Mouse (Mus musculus): ENCODE data around the gene Kctd17. TPM values are rescaled to one million over a fixed set of nuclear protein-coding genes. Genes with fewer than 3 reads are reported as not detected.
A peak's percentile ranks its signal among the peaks of the same experiment; 100 is the strongest.

The Kctd17 gene
- polyA plus RNA-seq, 1 experiment from 2014 or later = 110 TPM

- no peak for ATAC-seq
- WGBS = 82% methylated on average over 8 of the region's 8 CpGs
Observed at GRCm38 (mm10) chr15:78395478-78395962, 32.8 kb upstream of the Kctd17 start, which contains the start of gene Tex33. Gene Tex33, minus strand, starts transcription at chr15:78395912.

GRCm38 (mm10) chr15:78401345-78401744, 27.0 kb upstream of the Kctd17 start:
- no peak overlapping the region for H3K9ac ChIP-seq (ENCODE audit: low read length)
- H3K27me3 ChIP-seq (replicated peaks; ENCODE audit: control insufficient read depth, insufficient read depth, low read length) = 0 out of 2 replicates have a peak, but pooled peaks cover 3% of the 10 kb centered on the region
- no peak overlapping the region for H3K4me3 ChIP-seq (ENCODE audit: low read depth, low read length)
- H3K9me3 ChIP-seq (replicated peaks; ENCODE audit: control insufficient read depth, low read length) = no peaks in the 10 kb centered on the region
- no peak for DNase-seq (ENCODE audit: low spot score)
- H3K4me1 ChIP-seq (ENCODE audit: control insufficient read depth, insufficient read depth, low read length) = peaks cover 14% of the 10 kb centered on the region
- ATAC-seq = no peak
- 81% methylated on average over 6 of the region's 6 CpGs for WGBS
- H3K36me3 ChIP-seq (ENCODE audit: control insufficient read depth, insufficient read depth, low read length) = no peaks in the 10 kb centered on the region
- H3K4me2 ChIP-seq (ENCODE audit: low read length) = no peak overlapping the region
- H3K27ac ChIP-seq (ENCODE audit: low read depth, low read length) = no peak overlapping the region

More at GRCm38 (mm10) chr15:78395478-78395962, 32.8 kb upstream of the Kctd17 start, which contains the start of gene Tex33:
- H3K36me3 ChIP-seq (ENCODE audit: control insufficient read depth, insufficient read depth, low read length) = no peaks in the 10 kb centered on the region
- no peak within 1 kb of the TSS for H3K4me3 ChIP-seq (ENCODE audit: low read depth, low read length)
- no peak within 1 kb of the TSS for H3K27ac ChIP-seq (ENCODE audit: low read depth, low read length)
- no peak for DNase-seq (ENCODE audit: low spot score)
- H3K27me3 ChIP-seq (replicated peaks; ENCODE audit: control insufficient read depth, insufficient read depth, low read length) = no peaks in the 10 kb centered on the region
- H3K4me2 ChIP-seq (ENCODE audit: low read length) = no peak within 1 kb of the TSS
- H3K9ac ChIP-seq (ENCODE audit: low read length) = no peak within 1 kb of the TSS
- H3K9me3 ChIP-seq (replicated peaks; ENCODE audit: control insufficient read depth, low read length) = no peaks in the 10 kb centered on the region
- H3K4me1 ChIP-seq (ENCODE audit: control insufficient read depth, insufficient read depth, low read length) = no peaks in the 10 kb centered on the region

GRCm38 (mm10) chr15:78401921-78402320, 26.4 kb upstream of the Kctd17 start:
- no peak overlapping the region for H3K9ac ChIP-seq (ENCODE audit: low read length)
- ATAC-seq = no peak
- DNase-seq (ENCODE audit: low spot score) = peak; percentile 39

GRCm38 (mm10) chr15:78402423-78402822, 25.9 kb upstream of the Kctd17 start:
- Histone ChIP-seq H3K27me3 (replicated peaks; ENCODE audit: control insufficient read depth, insufficient read depth, low read length) (0 out of 2 replicates have a peak, but pooled peaks cover 3% of the 10 kb centered on the region), H3K36me3 (ENCODE audit: control insufficient read depth, insufficient read depth, low read length) (no peaks in the 10 kb centered on the region), H3K4me1 (ENCODE audit: control insufficient read depth, insufficient read depth, low read length) (peaks cover 18% of the 10 kb centered on the region), H3K4me3 (ENCODE audit: low read depth, low read length) (no peak overlapping the region), H3K27ac (ENCODE audit: low read depth, low read length) (no peak overlapping the region), H3K9ac (ENCODE audit: low read length) (no peak overlapping the region), H3K4me2 (ENCODE audit: low read length) (no peak overlapping the region), H3K9me3 (replicated peaks; ENCODE audit: control insufficient read depth, low read length) (no peaks in the 10 kb centered on the region)
- ATAC-seq (no peak), DNase-seq (ENCODE audit: low spot score) (no peak)
- 70% methylated on average over 7 of the region's 7 CpGs for WGBS

More at GRCm38 (mm10) chr15:78401921-78402320, 26.4 kb upstream of the Kctd17 start:
- no peak overlapping the region for H3K4me3 ChIP-seq (ENCODE audit: low read depth, low read length)
- 58% methylated on average over 4 of the region's 4 CpGs for WGBS
- no peak overlapping the region for H3K4me2 ChIP-seq (ENCODE audit: low read length)
- H3K27me3 ChIP-seq (replicated peaks; ENCODE audit: control insufficient read depth, insufficient read depth, low read length) = 0 out of 2 replicates have a peak, but pooled peaks cover 3% of the 10 kb centered on the region
- H3K36me3 ChIP-seq (ENCODE audit: control insufficient read depth, insufficient read depth, low read length) = no peaks in the 10 kb centered on the region
- peaks cover 14% of the 10 kb centered on the region for H3K4me1 ChIP-seq (ENCODE audit: control insufficient read depth, insufficient read depth, low read length)
- H3K27ac ChIP-seq (ENCODE audit: low read depth, low read length) = no peak overlapping the region
- H3K9me3 ChIP-seq (replicated peaks; ENCODE audit: control insufficient read depth, low read length) = no peaks in the 10 kb centered on the region

GRCm38 (mm10) chr15:78403301-78403741, 25.0 kb upstream of the Kctd17 start:
- Histone ChIP-seq H3K36me3 (ENCODE audit: control insufficient read depth, insufficient read depth, low read length) (no peaks in the 10 kb centered on the region), H3K4me2 (ENCODE audit: low read length) (no peak overlapping the region), H3K27me3 (replicated peaks; ENCODE audit: control insufficient read depth, insufficient read depth, low read length) (peaks cover 3% of the 10 kb centered on the region; the same call in 1 of the 2 replicates), H3K4me3 (ENCODE audit: low read depth, low read length) (no peak overlapping the region), H3K4me1 (ENCODE audit: control insufficient read depth, insufficient read depth, low read length) (peaks cover 22% of the 10 kb centered on the region), H3K9ac (ENCODE audit: low read length) (no peak overlapping the region), H3K27ac (ENCODE audit: low read depth, low read length) (no peak overlapping the region), H3K9me3 (replicated peaks; ENCODE audit: control insufficient read depth, low read length) (no peaks in the 10 kb centered on the region)
- ATAC-seq (no peak), DNase-seq (ENCODE audit: low spot score) (no peak)
- 59% methylated on average over 3 of the region's 3 CpGs for WGBS

GRCm38 (mm10) chr15:78403896-78404295, 24.5 kb upstream of the Kctd17 start:
- H3K4me1 ChIP-seq (ENCODE audit: control insufficient read depth, insufficient read depth, low read length) = peaks cover 22% of the 10 kb centered on the region
- no peak overlapping the region for H3K4me2 ChIP-seq (ENCODE audit: low read length)
- no peak overlapping the region for H3K9ac ChIP-seq (ENCODE audit: low read length)
- no peak for ATAC-seq
- no peaks in the 10 kb centered on the region for H3K36me3 ChIP-seq (ENCODE audit: control insufficient read depth, insufficient read depth, low read length)
- DNase-seq (ENCODE audit: low spot score) = peak; percentile 68
- H3K9me3 ChIP-seq (replicated peaks; ENCODE audit: control insufficient read depth, low read length) = no peaks in the 10 kb centered on the region
- no peak overlapping the region for H3K4me3 ChIP-seq (ENCODE audit: low read depth, low read length)
- 21% methylated on average over 1 of the region's 1 CpGs for WGBS
- H3K27me3 ChIP-seq (replicated peaks; ENCODE audit: control insufficient read depth, insufficient read depth, low read length) = peaks cover 8% of the 10 kb centered on the region; the same call in 1 of the 2 replicates
- no peak overlapping the region for H3K27ac ChIP-seq (ENCODE audit: low read depth, low read length)

GRCm38 (mm10) chr15:78405098-78405497, 23.3 kb upstream of the Kctd17 start:
- Histone ChIP-seq H3K27ac (ENCODE audit: low read depth, low read length) (0 out of 2 replicates have a peak overlapping the region, but pooled peaks have one; percentile 95), H3K9ac (ENCODE audit: low read length) (peak overlapping the region; percentile 82), H3K9me3 (replicated peaks; ENCODE audit: control insufficient read depth, low read length) (no peaks in the 10 kb centered on the region), H3K4me2 (ENCODE audit: low read length) (peak overlapping the region; percentile 94), H3K4me1 (ENCODE audit: control insufficient read depth, insufficient read depth, low read length) (peaks cover 25% of the 10 kb centered on the region), H3K27me3 (replicated peaks; ENCODE audit: control insufficient read depth, insufficient read depth, low read length) (peaks cover 20% of the 10 kb centered on the region), H3K36me3 (ENCODE audit: control insufficient read depth, insufficient read depth, low read length) (no peaks in the 10 kb centered on the region), H3K4me3 (ENCODE audit: low read depth, low read length) (peak overlapping the region; percentile 57)
- 52% methylated on average over 11 of the region's 11 CpGs for WGBS
- no peak for ATAC-seq
- no peak for DNase-seq (ENCODE audit: low spot score)

GRCm38 (mm10) chr15:78405517-78406211, 22.7 kb upstream of the Kctd17 start, which contains the start of gene Tst:
Gene Tst, minus strand, starts transcription at chr15:78405907.
- Histone ChIP-seq H3K27ac (ENCODE audit: low read depth, low read length) (peak within 1 kb of the TSS; percentile 95), H3K9ac (ENCODE audit: low read length) (peak within 1 kb of the TSS; percentile 82), H3K9me3 (replicated peaks; ENCODE audit: control insufficient read depth, low read length) (no peaks in the 10 kb centered on the region), H3K4me3 (ENCODE audit: low read depth, low read length) (peak within 1 kb of the TSS; percentile 57), H3K4me1 (ENCODE audit: control insufficient read depth, insufficient read depth, low read length) (peaks cover 25% of the 10 kb centered on the region), H3K4me2 (ENCODE audit: low read length) (peak within 1 kb of the TSS; percentile 94), H3K36me3 (ENCODE audit: control insufficient read depth, insufficient read depth, low read length) (no peaks in the 10 kb centered on the region), H3K27me3 (replicated peaks; ENCODE audit: control insufficient read depth, insufficient read depth, low read length) (peaks cover 23% of the 10 kb centered on the region)
- peak; percentile 97 for DNase-seq (ENCODE audit: low spot score)
- ATAC-seq = peak; percentile 79
- WGBS = 1% methylated on average over 34 of the region's 34 CpGs

All from forebrain, embryonic 14.5 days (tissue).